Mouse (Mus musculus): Measurements from ENCODE around the gene Mypn. TPM values are rescaled to one million over a fixed set of nuclear protein-coding genes. Genes with fewer than 3 reads are reported as not detected.

The Mypn gene
- polyA plus RNA-seq, 1 experiment from 2014 or later: 14.4 TPM

GRCm38 (mm10) chr10:63116376-63116775, 87.4 kb downstream of the Mypn start:
- Histone ChIP-seq H3K4me1 (ENCODE audit: control insufficient read depth, insufficient read depth, low read length) (no peaks in the 10 kb centered on the region), H3K36me3 (ENCODE audit: control insufficient read depth, insufficient read depth) (peaks cover 11% of the 10 kb centered on the region), H3K27ac (ENCODE audit: low read length) (no peak overlapping the region), H3K27me3 (ENCODE audit: control insufficient read depth, insufficient read depth, low read length) (no peaks in the 10 kb centered on the region), H3K4me3 (ENCODE audit: low read length) (no peak overlapping the region), H3K4me2 (ENCODE audit: low read depth, low read length) (no peak overlapping the region), H3K9ac (ENCODE audit: low read length) (no peak overlapping the region), H3K9me3 (replicated peaks; ENCODE audit: control insufficient read depth, low read length) (no peaks in the 10 kb centered on the region)
- WGBS: 92% methylated on average over 9 of the region's 9 CpGs
- no peak for ATAC-seq (replicated peaks; ENCODE audit: extremely low read depth, insufficient read depth, low FRiP score)

- H3K4me1 ChIP-seq (ENCODE audit: control insufficient read depth, insufficient read depth, low read length): no peaks in the 10 kb centered on the region
- ATAC-seq (replicated peaks; ENCODE audit: extremely low read depth, insufficient read depth, low FRiP score): no peak
Measured at GRCm38 (mm10) chr10:63115881-63116280, 87.9 kb downstream of the Mypn start.

GRCm38 (mm10) chr10:63113716-63114360, 89.9 kb downstream of the Mypn start:
- no peak overlapping the region for H3K9ac ChIP-seq (ENCODE audit: low read length)
- H3K9me3 ChIP-seq (replicated peaks; ENCODE audit: control insufficient read depth, low read length): no peaks in the 10 kb centered on the region
- H3K27me3 ChIP-seq (ENCODE audit: control insufficient read depth, insufficient read depth, low read length): no peaks in the 10 kb centered on the region
- H3K36me3 ChIP-seq (ENCODE audit: control insufficient read depth, insufficient read depth): peaks cover 6% of the 10 kb centered on the region; the same call in 1 of the 2 replicates
- H3K27ac ChIP-seq (ENCODE audit: low read length): no peak overlapping the region
- no peak for ATAC-seq (replicated peaks; ENCODE audit: extremely low read depth, insufficient read depth, low FRiP score)
- H3K4me1 ChIP-seq (ENCODE audit: control insufficient read depth, insufficient read depth, low read length): no peaks in the 10 kb centered on the region
- H3K4me3 ChIP-seq (ENCODE audit: low read length): no peak overlapping the region
- no peak overlapping the region for H3K4me2 ChIP-seq (ENCODE audit: low read depth, low read length)
- WGBS: 84% methylated on average over 6 of the region's 6 CpGs

More at GRCm38 (mm10) chr10:63115881-63116280, 87.9 kb downstream of the Mypn start:
- Histone ChIP-seq H3K9me3 (replicated peaks; ENCODE audit: control insufficient read depth, low read length) (no peaks in the 10 kb centered on the region), H3K36me3 (ENCODE audit: control insufficient read depth, insufficient read depth) (peaks cover 9% of the 10 kb centered on the region), H3K27me3 (ENCODE audit: control insufficient read depth, insufficient read depth, low read length) (no peaks in the 10 kb centered on the region), H3K9ac (ENCODE audit: low read length) (no peak overlapping the region), H3K27ac (ENCODE audit: low read length) (no peak overlapping the region), H3K4me2 (ENCODE audit: low read depth, low read length) (no peak overlapping the region), H3K4me3 (ENCODE audit: low read length) (no peak overlapping the region)
- WGBS: 87% methylated on average over 15 of the region's 15 CpGs

GRCm38 (mm10) chr10:63113027-63113604, 90.6 kb downstream of the Mypn start:
- Histone ChIP-seq H3K27ac (ENCODE audit: low read length) (no peak overlapping the region), H3K4me3 (ENCODE audit: low read length) (no peak overlapping the region), H3K36me3 (ENCODE audit: control insufficient read depth, insufficient read depth) (peaks cover 6% of the 10 kb centered on the region; the same call in 1 of the 2 replicates), H3K4me2 (ENCODE audit: low read depth, low read length) (no peak overlapping the region), H3K9ac (ENCODE audit: low read length) (no peak overlapping the region), H3K27me3 (ENCODE audit: control insufficient read depth, insufficient read depth, low read length) (no peaks in the 10 kb centered on the region), H3K9me3 (replicated peaks; ENCODE audit: control insufficient read depth, low read length) (no peaks in the 10 kb centered on the region), H3K4me1 (ENCODE audit: control insufficient read depth, insufficient read depth, low read length) (no peaks in the 10 kb centered on the region)
- 49% methylated on average over 5 of the region's 5 CpGs for WGBS
- ATAC-seq (replicated peaks; ENCODE audit: extremely low read depth, insufficient read depth, low FRiP score): no peak

- peak overlapping the region; percentile 97 for H3K4me2 ChIP-seq (ENCODE audit: low read depth, low read length)
- no peaks in the 10 kb centered on the region for H3K9me3 ChIP-seq (replicated peaks; ENCODE audit: control insufficient read depth, low read length)
- H3K4me1 ChIP-seq (ENCODE audit: control insufficient read depth, insufficient read depth, low read length): peaks cover 4% of the 10 kb centered on the region; the same call in 1 of the 2 replicates
- H3K9ac ChIP-seq (ENCODE audit: low read length): peak overlapping the region; percentile 75
- no peak overlapping the region for H3K27ac ChIP-seq (ENCODE audit: low read length)
- no peaks in the 10 kb centered on the region for H3K36me3 ChIP-seq (ENCODE audit: control insufficient read depth, insufficient read depth)
- no peak for ATAC-seq (replicated peaks; ENCODE audit: extremely low read depth, insufficient read depth, low FRiP score)
- WGBS: 20% methylated on average over 9 of the region's 9 CpGs
- H3K27me3 ChIP-seq (ENCODE audit: control insufficient read depth, insufficient read depth, low read length): peaks cover 36% of the 10 kb centered on the region
- H3K4me3 ChIP-seq (ENCODE audit: low read length): peak overlapping the region; percentile 65
Measured at GRCm38 (mm10) chr10:63100657-63101056, 103.1 kb downstream of the Mypn start.

- Histone ChIP-seq H3K4me1 (ENCODE audit: control insufficient read depth, insufficient read depth, low read length) (peaks cover 4% of the 10 kb centered on the region; the same call in 1 of the 2 replicates), H3K36me3 (ENCODE audit: control insufficient read depth, insufficient read depth) (no peaks in the 10 kb centered on the region), H3K4me3 (ENCODE audit: low read length) (peak overlapping the region; percentile 65), H3K9ac (ENCODE audit: low read length) (peak overlapping the region; percentile 75), H3K4me2 (ENCODE audit: low read depth, low read length) (peak overlapping the region; percentile 97), H3K27me3 (ENCODE audit: control insufficient read depth, insufficient read depth, low read length) (peaks cover 36% of the 10 kb centered on the region), H3K9me3 (replicated peaks; ENCODE audit: control insufficient read depth, low read length) (no peaks in the 10 kb centered on the region), H3K27ac (ENCODE audit: low read length) (no peak overlapping the region)
- ATAC-seq (replicated peaks; ENCODE audit: extremely low read depth, insufficient read depth, low FRiP score): peak; percentile 72
- under 1% methylated on average over 62 of the region's 62 CpGs for WGBS
Measured at GRCm38 (mm10) chr10:63099941-63100562, 103.7 kb downstream of the Mypn start.

GRCm38 (mm10) chr10:63099521-63099920, 104.2 kb downstream of the Mypn start, which contains the start of gene Atoh7:
Gene Atoh7 (plus strand): TSS chr10:63099651.
- H3K4me2 ChIP-seq (ENCODE audit: low read depth, low read length): peak within 1 kb of the TSS; percentile 97
- peak within 1 kb of the TSS; percentile 65 for H3K4me3 ChIP-seq (ENCODE audit: low read length)
- peaks cover 36% of the 10 kb centered on the region for H3K27me3 ChIP-seq (ENCODE audit: control insufficient read depth, insufficient read depth, low read length)
- peaks cover 4% of the 10 kb centered on the region; the same call in 1 of the 2 replicates for H3K4me1 ChIP-seq (ENCODE audit: control insufficient read depth, insufficient read depth, low read length)
- no peaks in the 10 kb centered on the region for H3K9me3 ChIP-seq (replicated peaks; ENCODE audit: control insufficient read depth, low read length)
- no peak for ATAC-seq (replicated peaks; ENCODE audit: extremely low read depth, insufficient read depth, low FRiP score)
- no peak within 1 kb of the TSS for H3K27ac ChIP-seq (ENCODE audit: low read length)
- H3K9ac ChIP-seq (ENCODE audit: low read length): peak within 1 kb of the TSS; percentile 75
- WGBS: 7% methylated on average over 16 of the region's 16 CpGs
- no peaks in the 10 kb centered on the region for H3K36me3 ChIP-seq (ENCODE audit: control insufficient read depth, insufficient read depth)

GRCm38 (mm10) chr10:63098191-63098590, 105.6 kb downstream of the Mypn start:
- Histone ChIP-seq H3K4me1 (ENCODE audit: control insufficient read depth, insufficient read depth, low read length) (peaks cover 4% of the 10 kb centered on the region; the same call in 1 of the 2 replicates), H3K9ac (ENCODE audit: low read length) (no peak overlapping the region), H3K4me3 (ENCODE audit: low read length) (no peak overlapping the region), H3K36me3 (ENCODE audit: control insufficient read depth, insufficient read depth) (no peaks in the 10 kb centered on the region), H3K27me3 (ENCODE audit: control insufficient read depth, insufficient read depth, low read length) (peaks cover 36% of the 10 kb centered on the region), H3K4me2 (ENCODE audit: low read depth, low read length) (no peak overlapping the region), H3K9me3 (replicated peaks; ENCODE audit: control insufficient read depth, low read length) (no peaks in the 10 kb centered on the region), H3K27ac (ENCODE audit: low read length) (no peak overlapping the region)
- 68% methylated on average over 12 of the region's 12 CpGs for WGBS
- no peak for ATAC-seq (replicated peaks; ENCODE audit: extremely low read depth, insufficient read depth, low FRiP score)

GRCm38 (mm10) chr10:63096757-63097156, 107.0 kb downstream of the Mypn start:
- no peaks in the 10 kb centered on the region for H3K9me3 ChIP-seq (replicated peaks; ENCODE audit: control insufficient read depth, low read length)
- no peak for ATAC-seq (replicated peaks; ENCODE audit: extremely low read depth, insufficient read depth, low FRiP score)

More at GRCm38 (mm10) chr10:63096757-63097156, 107.0 kb downstream of the Mypn start:
- no peak overlapping the region for H3K4me3 ChIP-seq (ENCODE audit: low read length)
- H3K9ac ChIP-seq (ENCODE audit: low read length): no peak overlapping the region
- peaks cover 4% of the 10 kb centered on the region; the same call in 1 of the 2 replicates for H3K4me1 ChIP-seq (ENCODE audit: control insufficient read depth, insufficient read depth, low read length)
- H3K4me2 ChIP-seq (ENCODE audit: low read depth, low read length): no peak overlapping the region
- no peaks in the 10 kb centered on the region for H3K36me3 ChIP-seq (ENCODE audit: control insufficient read depth, insufficient read depth)
- peaks cover 33% of the 10 kb centered on the region for H3K27me3 ChIP-seq (ENCODE audit: control insufficient read depth, insufficient read depth, low read length)
- no peak overlapping the region for H3K27ac ChIP-seq (ENCODE audit: low read length)
- 77% methylated on average over 2 of the region's 2 CpGs for WGBS
